Comparison of ENCODE assay signal across 20 mouse cellular contexts in genomic region chr9:63718170-63718569, GRCm38 (mm10). TPM values are rescaled to one million over a fixed set of nuclear protein-coding genes. Genes with fewer than 3 reads are reported as not detected.
DNase-seq lines count a peak whose midpoint lies in the region; ATAC-seq lines count a peak whose summit lies in the region.
"Had no signal": no experiment of that assay in that cellular context is flagged by ENCODE, and none has a peak within 500 bp of the region (broad histone marks: within the 10 kb centered on the region; RNA-seq: fewer than 3 reads in every experiment).

No protein-coding gene starts in this region.

- H3K4me3 ChIP-seq in heart, embryonic 14.5 days (ENCODE audit: control insufficient read depth in 1 of 2, insufficient read depth in 1 of 2, low read depth in 1 of 2, low read length in 2 of 2): no peak overlapping the region
- H3K4me3 ChIP-seq in megakaryocyte, embryonic 14.5 days (replicated peaks): peak overlapping the region; percentile 48
- no peak overlapping the region for H3K4me3 ChIP-seq in intestine, embryonic 15.5 days (replicated peaks)
- H3K4me3 ChIP-seq: embryonic facial prominence, embryonic 10.5 days; forebrain, embryonic 13.5 days; heart, embryonic 15.5 days; hindbrain, embryonic 10.5 days had no signal

- H3K4me1 ChIP-seq in heart, embryonic 14.5 days (ENCODE audit: control insufficient read depth in 2 of 2, insufficient read depth in 2 of 2, low read length in 2 of 2): peaks cover 70 to 81% of the 10 kb centered on the region in 2 experiments
- peaks cover 100% of the 10 kb centered on the region for H3K4me1 ChIP-seq in megakaryocyte, embryonic 14.5 days
- peaks cover 69% of the 10 kb centered on the region for H3K4me1 ChIP-seq in intestine, embryonic 15.5 days (replicated peaks)

- H3K27ac ChIP-seq in heart, embryonic 14.5 days (replicated peaks in 1 of 2; ENCODE audit: control insufficient read depth in 1 of 2, insufficient read depth in 1 of 2, low read depth in 2 of 2, low read length in 2 of 2): peak overlapping the region; percentile 24 to 81; a peak in 3 of 4 replicates
- H3K27ac ChIP-seq in intestine, embryonic 15.5 days: no peak overlapping the region
- H3K27ac ChIP-seq: forebrain, embryonic 13.5 days; hindbrain, embryonic 10.5 days; hindbrain, embryonic 14.5 days had no signal

- 86% methylated on average over 4 of the region's 4 CpGs for WGBS in heart, embryonic 14.5 days
- WGBS in intestine, embryonic 15.5 days: 80% methylated on average over 4 of the region's 4 CpGs

- no peaks in the 10 kb centered on the region for H3K36me3 ChIP-seq in heart, embryonic 14.5 days (ENCODE audit: control insufficient read depth, insufficient read depth, low read length)
- peaks cover 41% of the 10 kb centered on the region for H3K36me3 ChIP-seq in megakaryocyte, embryonic 14.5 days (replicated peaks; ENCODE audit: low read length)
- no peaks in the 10 kb centered on the region for H3K36me3 ChIP-seq in intestine, embryonic 15.5 days
- H3K36me3 ChIP-seq: G1E; heart, embryonic 15.5 days had no signal

- no peaks in the 10 kb centered on the region for H3K27me3 ChIP-seq in heart, embryonic 14.5 days (ENCODE audit: control insufficient read depth, insufficient read depth, low read length)
- no peaks in the 10 kb centered on the region for H3K27me3 ChIP-seq in megakaryocyte, embryonic 14.5 days (replicated peaks)
- no peaks in the 10 kb centered on the region for H3K27me3 ChIP-seq in intestine, embryonic 15.5 days (replicated peaks)
- H3K27me3 ChIP-seq: forebrain, embryonic 13.5 days; heart, embryonic 15.5 days had no signal

- H3K9me3 ChIP-seq in heart, embryonic 14.5 days (ENCODE audit: control insufficient read depth, low read length): no peaks in the 10 kb centered on the region
- no peaks in the 10 kb centered on the region for H3K9me3 ChIP-seq in megakaryocyte, embryonic 14.5 days
- H3K9me3 ChIP-seq in intestine, embryonic 15.5 days: no peaks in the 10 kb centered on the region
- H3K9me3 ChIP-seq: embryonic facial prominence, embryonic 10.5 days; forebrain, embryonic 13.5 days; G1E; heart, embryonic 15.5 days; hindbrain, embryonic 10.5 days had no signal

- H3K4me2 ChIP-seq in heart, embryonic 14.5 days (ENCODE audit: low read length): no peak overlapping the region
- no peak overlapping the region for H3K4me2 ChIP-seq in intestine, embryonic 15.5 days (replicated peaks)
- H3K4me2 ChIP-seq: forebrain, embryonic 13.5 days; heart, embryonic 15.5 days; hindbrain, embryonic 14.5 days had no signal

- no peak overlapping the region for H3K9ac ChIP-seq in heart, embryonic 14.5 days (ENCODE audit: low read length)
- H3K9ac ChIP-seq in intestine, embryonic 15.5 days: no peak overlapping the region
- H3K9ac ChIP-seq: forebrain, embryonic 13.5 days; forebrain, postnatal 0 days; heart, embryonic 15.5 days; hindbrain, embryonic 14.5 days had no signal

- ATAC-seq in CD4-positive, CD25-positive, alpha-beta regulatory T cell, adult 4 months: no peak
- ATAC-seq in heart, embryonic 14.5 days (ENCODE audit: insufficient number of reproducible peaks, insufficient read depth, low FRiP score, low read depth): no peak
- no peak for ATAC-seq in megakaryocyte, adult 5-6 weeks (ENCODE audit: poor library complexity, severe bottlenecking)
- ATAC-seq in intestine, embryonic 15.5 days: no peak
- ATAC-seq: forebrain, embryonic 13.5 days; forebrain, postnatal 0 days had no signal

- DNase-seq in CD4-positive, CD25-positive, alpha-beta regulatory T cell, adult 2 months (ENCODE audit: low read depth, low spot score): peak; percentile 51
- no peak for DNase-seq in heart, postnatal 4 days
- DNase-seq: adrenal gland, adult 8-10 months; B cell, adult 2 months; cerebellum, adult 2 months; cerebellum, postnatal 10 days; forebrain, postnatal 0 days; gastrocnemius, postnatal 25 days; heart, postnatal 14 days had no signal

RNA-seq across cellular contexts. Expression of gene Smad3, which starts 39.6 kb away (rescaled TPM):
- polyA plus RNA-seq in CD4-positive, CD25-positive, alpha-beta regulatory T cell, adult 4 months (2017; shearing (Covaris generic)): 10 to 100 TPM; 15.6 to 36.9 TPM
- 7.6 and 10.4 TPM in 2 replicates for polyA plus RNA-seq in heart, embryonic 14.5 days (2014; fragmentation: Nextera tagmentation; extraction: Ambion mirVana)
- 10 to 100 TPM; 20.7 to 20.9 TPM for total RNA-seq in heart, postnatal 4 days (2021)
- polyA plus RNA-seq in megakaryocyte, embryonic 14.5 days (2012; ENCODE audit: insufficient read depth, low replicate concordance): 2.8 and 5.9 TPM in 2 replicates
- total RNA-seq in megakaryocyte, adult 5-6 weeks (2015): 9.1 and 15.0 TPM in 2 replicates
- 9.7 and 12.7 TPM in 2 replicates for total RNA-seq in megakaryocyte, adult 5-6 weeks (2017)
- polyA plus RNA-seq in intestine, embryonic 15.5 days (2015; fragmentation: Nextera tagmentation; extraction: Ambion mirVana): 14.8 and 15.3 TPM in 2 replicates
